Mouse (Mus musculus): ENCODE measurements around the gene Ubb.
"Not testable (repeated sequence)": the region's sequence is repeated elsewhere in the genome, so short reads cannot be mapped to it uniquely, and the experiment has no call there.

Ubb gene

DNA sequence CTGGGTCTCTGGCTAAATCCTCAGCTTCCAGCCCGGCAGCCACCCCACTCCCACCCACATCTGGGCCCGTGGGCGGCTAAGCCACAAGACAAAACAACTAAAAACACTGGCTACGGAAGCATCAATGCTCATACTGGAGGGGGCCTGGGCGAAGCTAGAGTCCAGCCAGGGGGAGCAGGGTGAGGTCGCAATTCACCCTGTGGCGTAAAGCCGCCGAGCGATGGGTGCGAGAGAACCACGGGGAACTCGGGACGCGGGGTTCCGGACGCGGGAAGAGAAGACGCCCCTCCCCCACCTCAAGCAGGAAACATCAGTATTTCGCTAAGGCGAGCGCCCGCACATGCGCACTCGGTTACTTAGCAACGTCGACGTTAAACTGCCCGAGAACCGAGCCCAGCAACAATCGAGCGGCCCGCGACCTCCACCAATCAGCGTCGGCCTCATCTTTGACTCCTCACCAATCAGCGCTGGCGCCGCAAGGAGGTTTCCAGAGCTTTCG is at the start of gene Ubb:
Gene Ubb (plus strand): TSS at position 445 of the 499 bp plus-strand sequence.
- peak; percentile 100 for DNase-seq (ENCODE audit: low read depth, low spot score)

GRCm38 (mm10) chr11:62507683-62508082 is 43.3 kb upstream of the Ubb start:
- DNase-seq (ENCODE audit: low read depth, low spot score): no peak

- DNase-seq (ENCODE audit: low read depth, low spot score): not testable (repeated sequence)
Measured at GRCm38 (mm10) chr11:62508365-62508764, 42.6 kb upstream of the Ubb start.

- DNase-seq (ENCODE audit: low read depth, low spot score): not testable (repeated sequence)
Measured at GRCm38 (mm10) chr11:62508816-62509215, 42.2 kb upstream of the Ubb start.

DNA sequence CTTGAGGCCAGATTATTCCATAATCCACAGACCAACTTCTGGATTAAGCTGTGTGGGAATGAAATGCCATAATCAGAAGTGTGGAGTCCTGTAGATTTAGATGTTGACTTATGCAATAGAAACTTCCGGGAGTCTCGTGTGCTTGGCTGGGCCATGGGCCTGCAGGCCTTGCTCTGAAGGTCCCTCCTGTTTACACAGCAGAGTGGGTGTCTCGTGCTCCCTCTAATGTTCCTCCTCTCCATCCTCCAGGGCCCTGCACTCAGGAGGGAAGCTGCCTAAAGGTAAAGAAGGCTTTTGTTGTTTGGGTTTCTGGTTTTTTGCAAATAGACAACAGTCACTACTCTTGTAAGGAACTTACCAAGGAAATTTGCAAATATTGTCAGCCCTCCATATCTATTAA is 41.4 kb upstream of the Ubb start:
- DNase-seq (ENCODE audit: low read depth, low spot score): no peak

GRCm38 (mm10) chr11:62510956-62511355 is 40.0 kb upstream of the Ubb start:
- no peak for DNase-seq (ENCODE audit: low read depth, low spot score)

GRCm38 (mm10) chr11:62511444-62512202 is 39.3 kb upstream of the Ubb start:
- no peak for DNase-seq (ENCODE audit: low read depth, low spot score)

DNA sequence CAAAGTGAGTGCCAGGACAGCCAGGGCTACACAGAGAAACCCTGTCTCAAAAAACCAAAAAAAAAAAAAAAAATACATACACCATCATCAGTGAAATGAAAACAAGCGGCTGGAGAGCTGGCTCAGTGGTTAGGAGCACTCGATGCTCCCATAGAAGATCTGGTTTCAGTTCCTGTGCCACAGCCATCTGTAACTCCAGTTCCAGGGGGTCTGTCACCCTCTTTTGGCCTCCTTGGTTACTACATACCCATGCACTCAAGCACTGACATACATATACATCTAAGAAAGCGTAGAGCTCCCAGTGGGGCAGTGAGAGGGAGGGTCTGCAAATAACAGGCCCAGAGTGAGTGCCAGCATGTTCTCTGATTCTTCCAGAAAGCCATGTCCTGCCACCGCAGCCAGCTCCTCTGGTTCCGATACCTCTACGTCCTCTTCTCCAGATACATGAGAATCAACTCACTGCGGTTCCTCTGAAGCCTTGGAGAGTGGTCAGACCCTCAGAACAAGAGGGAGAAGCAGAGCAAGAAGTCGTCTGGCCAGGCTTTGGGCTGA is 38.4 kb upstream of the Ubb start:
- DNase-seq (ENCODE audit: low read depth, low spot score): no peak

- no peak for DNase-seq (ENCODE audit: low read depth, low spot score)
Measured at GRCm38 (mm10) chr11:62513311-62513710, 37.7 kb upstream of the Ubb start.

DNA sequence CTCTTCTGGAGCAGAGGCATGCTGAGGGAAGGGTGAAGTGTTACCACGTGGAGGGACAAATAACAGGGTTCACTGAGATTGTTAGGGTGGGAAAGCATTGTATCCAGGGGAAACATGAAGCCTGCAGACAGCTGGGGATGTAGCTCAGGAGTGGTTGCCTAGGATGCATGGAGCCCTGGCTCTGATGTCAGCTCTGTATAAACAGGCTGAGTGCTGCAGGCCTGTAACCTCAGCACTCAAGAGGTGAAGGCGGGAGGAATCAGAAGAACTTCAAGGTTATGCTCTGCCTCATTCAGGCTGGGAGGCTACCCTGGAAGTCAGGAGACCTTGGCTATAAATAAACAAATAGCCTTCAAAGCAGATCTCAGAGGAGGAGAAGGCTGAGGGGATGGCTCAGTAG is 32.0 kb upstream of the Ubb start:
- no peak for DNase-seq (ENCODE audit: low read depth, low spot score)

- DNase-seq (ENCODE audit: low read depth, low spot score): no peak
Measured at GRCm38 (mm10) chr11:62522283-62522682, 28.7 kb upstream of the Ubb start.

- DNase-seq (ENCODE audit: low read depth, low spot score): no peak
Measured at GRCm38 (mm10) chr11:62537089-62537488, 13.9 kb upstream of the Ubb start.

DNA sequence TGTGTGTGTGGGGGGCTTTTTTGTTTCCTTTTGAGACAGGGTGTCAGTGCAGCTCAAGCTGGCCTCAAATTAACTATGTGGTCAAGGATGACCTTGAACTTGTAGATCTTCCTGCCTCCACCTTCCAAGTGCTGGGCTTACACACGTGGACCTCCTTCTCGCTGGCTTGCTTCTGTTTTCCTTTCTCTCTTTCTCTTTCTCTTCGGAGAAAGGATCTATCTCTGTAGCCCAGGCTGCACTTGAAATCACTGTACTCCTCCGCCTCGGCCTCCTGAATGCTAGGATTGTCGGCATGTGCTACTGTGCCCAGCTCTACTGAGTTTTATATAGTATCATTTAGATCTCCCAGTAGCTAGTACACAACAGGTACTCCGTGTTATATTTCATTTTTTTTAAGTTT is 13.4 kb upstream of the Ubb start:
- DNase-seq (ENCODE audit: low read depth, low spot score): no peak

- peak; percentile 14 for DNase-seq (ENCODE audit: low read depth, low spot score)
Measured at GRCm38 (mm10) chr11:62538321-62539088, 12.5 kb upstream of the Ubb start.

DNA sequence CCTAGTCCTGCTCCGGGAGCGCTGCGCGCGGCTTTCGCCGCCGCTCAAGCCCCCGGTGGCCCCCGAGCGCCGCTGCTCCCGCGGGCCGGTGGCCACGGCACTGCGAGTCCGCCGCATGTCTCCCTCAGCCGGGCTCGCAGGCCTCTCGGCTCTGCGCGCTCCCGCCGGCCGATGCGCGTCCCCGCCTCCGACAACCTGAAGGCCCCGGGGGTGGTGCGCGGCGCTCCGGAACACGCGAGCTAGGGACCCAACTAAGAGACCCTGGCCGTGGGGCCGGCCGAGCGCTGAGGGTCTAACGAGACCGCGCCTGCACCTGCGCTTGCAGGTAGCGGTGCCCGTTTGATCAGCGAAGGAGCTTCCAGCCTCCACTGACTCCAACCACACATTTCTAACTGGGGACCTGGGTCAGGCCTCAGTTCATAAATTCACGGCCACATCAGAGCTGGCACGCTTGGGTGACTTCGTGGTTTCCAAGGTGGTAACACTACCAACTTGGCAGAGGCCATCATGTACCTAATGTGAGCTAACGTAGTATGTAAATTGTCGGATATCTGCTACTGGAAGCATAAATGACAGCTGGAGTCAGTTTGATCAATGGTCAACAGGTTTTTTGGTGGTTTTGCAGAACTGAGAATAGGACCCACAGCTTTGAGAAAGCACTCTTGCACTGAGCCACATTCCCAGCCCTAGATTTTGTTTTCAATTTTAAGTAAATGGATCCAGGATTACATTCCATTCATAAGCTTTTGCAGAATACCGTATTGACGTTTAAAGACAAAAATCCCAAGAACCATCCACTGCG is 11.7 kb upstream of the Ubb start, which contains the start of gene Cenpv:
Gene Cenpv (minus strand): TSS at position 173 of the 802 bp plus-strand sequence.
- DNase-seq (ENCODE audit: low read depth, low spot score): no peak

GRCm38 (mm10) chr11:62540167-62540566 is 10.8 kb upstream of the Ubb start:
- DNase-seq (ENCODE audit: low read depth, low spot score): no peak

DNA sequence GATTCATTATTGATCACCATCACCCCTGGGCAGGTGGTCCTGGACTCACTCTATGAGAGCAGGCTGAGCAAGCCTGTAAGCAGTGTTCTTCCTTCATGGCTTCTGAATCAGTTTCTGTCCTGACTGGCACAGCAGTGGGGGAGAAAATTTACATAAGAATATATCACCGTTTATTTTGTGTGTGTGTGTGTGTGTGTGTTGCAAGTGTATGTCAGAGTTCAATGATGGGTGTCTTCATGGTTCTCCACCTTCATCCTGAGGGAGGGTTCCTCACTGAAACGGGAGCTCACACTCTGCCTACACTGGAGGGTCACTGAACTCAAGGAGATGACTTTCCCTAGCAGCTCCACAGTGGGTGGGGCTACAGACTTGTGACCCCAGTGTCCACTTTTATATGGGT is 10.0 kb upstream of the Ubb start:
- no peak for DNase-seq (ENCODE audit: low read depth, low spot score)

DNA sequence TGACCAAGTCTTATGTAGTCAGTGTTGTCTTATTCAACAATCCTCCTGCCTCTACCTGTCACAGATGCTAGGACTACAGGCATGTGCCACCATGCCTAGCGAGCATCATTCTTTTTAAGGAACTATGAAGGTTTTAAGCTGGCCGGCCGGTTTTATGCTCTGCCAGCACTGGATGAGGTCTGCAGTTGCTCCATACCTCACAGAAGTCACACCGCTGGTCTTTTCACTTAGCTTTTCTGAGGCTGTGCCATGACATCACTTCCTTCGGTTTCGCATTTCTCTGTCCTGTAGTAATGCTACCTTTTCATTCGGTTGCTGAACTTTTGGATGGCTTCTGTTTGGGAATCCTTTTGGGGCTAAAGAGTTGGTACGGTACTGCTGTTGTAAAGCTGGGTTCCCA is 9.4 kb upstream of the Ubb start:
- no peak for DNase-seq (ENCODE audit: low read depth, low spot score)

DNA sequence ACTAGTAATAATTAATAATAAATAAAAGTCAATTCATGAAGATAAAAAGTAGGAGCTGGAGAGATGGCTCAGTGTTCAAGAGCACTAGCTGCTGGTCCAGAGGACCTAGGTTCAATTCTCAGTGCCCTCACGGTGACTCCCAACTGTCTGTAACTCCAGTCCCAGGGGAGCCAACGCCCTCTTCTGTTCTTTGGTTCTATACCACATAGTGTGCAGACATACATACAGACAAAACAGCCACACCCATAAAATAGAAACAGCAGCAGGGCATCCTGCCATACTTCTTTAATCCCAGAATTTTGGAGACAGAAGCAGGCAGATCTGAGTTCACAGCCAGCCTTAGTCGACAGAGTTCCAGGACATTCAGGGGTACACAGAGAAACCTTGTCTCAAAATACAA is 7.0 kb upstream of the Ubb start:
- no peak for DNase-seq (ENCODE audit: low read depth, low spot score)

GRCm38 (mm10) chr11:62549782-62550181 is 1.2 kb upstream of the Ubb start:
- DNase-seq (ENCODE audit: low read depth, low spot score): peak; percentile 97

DNA sequence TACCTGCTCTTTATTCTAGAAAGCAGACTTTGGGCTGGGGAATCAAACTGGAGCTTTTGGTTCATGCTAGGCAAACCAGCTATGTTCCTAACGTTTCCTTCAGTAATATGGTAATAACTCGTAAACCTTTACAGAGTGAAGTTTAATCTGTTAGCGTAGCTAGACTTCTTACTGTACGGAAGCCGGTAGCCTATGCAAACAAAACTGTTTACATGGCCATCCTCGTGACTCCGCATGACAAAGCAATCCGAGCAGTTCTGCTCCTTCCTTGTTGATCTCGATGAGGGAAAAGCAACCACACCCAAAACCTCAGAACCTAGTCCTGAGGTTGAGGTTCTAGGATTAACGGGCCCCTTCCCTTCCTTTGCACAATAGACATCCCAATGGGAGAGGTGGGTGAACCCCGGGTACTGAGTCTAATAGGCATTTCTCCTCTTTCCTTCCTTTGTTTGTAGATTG is 715 bp upstream of the Ubb start:
- DNase-seq (ENCODE audit: low read depth, low spot score): peak; percentile 89
